Mouse (Mus musculus): ENCODE data around the gene Cep70. TPM values are rescaled to one million over a fixed set of nuclear protein-coding genes. Genes with fewer than 3 reads are reported as not detected.

The Cep70 gene
- total RNA-seq, 1 experiment from 2014 or later = 71.4 TPM

GRCm38 (mm10) chr9:99306226-99306625, 63.1 kb downstream of the Cep70 start:
- no peak for ATAC-seq (replicated peaks; ENCODE audit: low read depth, poor library complexity, severe bottlenecking)

GRCm38 (mm10) chr9:99319343-99319951, 76.3 kb downstream of the Cep70 start:
- ATAC-seq (replicated peaks; ENCODE audit: low read depth, poor library complexity, severe bottlenecking) = no peak

- no peak for ATAC-seq (replicated peaks; ENCODE audit: low read depth, poor library complexity, severe bottlenecking)
Measured at GRCm38 (mm10) chr9:99320006-99320405, 76.8 kb downstream of the Cep70 start.

DNA sequence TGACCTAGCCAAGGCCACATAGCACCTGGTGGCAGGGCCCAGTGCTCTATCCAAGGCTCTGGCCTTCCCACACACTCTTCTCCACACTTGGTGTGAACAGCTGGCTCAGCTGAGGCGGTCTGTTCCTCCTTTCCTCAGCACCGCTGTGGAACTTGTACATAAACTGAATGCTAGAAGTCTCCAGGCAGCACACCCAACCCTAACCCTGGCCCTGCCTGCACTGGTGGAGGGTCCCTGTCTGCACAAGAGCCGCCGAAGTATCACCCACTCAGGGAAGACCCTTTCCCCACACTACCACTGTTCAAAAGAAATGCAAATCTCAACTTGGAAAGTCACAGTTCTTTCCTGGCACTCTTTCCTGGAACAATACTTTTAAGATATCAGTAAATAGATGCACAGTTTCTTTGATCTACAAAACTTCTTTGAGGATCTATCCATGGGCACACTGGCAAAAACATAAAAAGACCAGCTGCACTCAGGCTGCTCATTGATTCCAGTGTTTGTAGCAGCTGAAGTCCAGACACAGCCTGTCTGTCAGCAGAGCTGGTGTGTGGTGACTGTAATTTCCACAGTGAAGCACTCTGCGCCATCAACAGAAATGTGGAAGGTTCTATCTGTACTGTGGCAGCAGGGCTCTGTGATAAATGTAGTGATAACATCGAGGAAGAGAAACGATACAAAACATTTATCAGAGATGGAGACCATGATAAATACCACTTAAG, 82.2 kb downstream of the Cep70 start:
- no peak for ATAC-seq (replicated peaks; ENCODE audit: low read depth, poor library complexity, severe bottlenecking)

DNA sequence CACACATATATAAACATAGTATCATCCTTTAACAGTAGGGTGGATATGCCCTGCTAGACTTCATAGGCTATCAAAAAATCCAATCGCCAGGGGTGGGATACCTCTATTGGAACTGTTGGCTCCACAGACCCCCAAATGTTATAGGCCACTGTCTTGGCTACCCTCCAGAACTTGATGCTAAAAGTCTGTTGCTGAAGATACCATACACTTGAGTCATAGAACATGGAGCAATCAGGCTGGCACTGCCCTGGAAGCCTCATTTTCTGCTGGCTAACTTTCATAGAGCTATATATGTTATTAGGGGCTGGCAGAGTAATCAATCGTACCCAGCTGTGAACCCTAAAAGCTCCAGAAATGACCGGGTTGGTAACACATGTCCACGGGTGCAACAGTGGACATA, 82.8 kb downstream of the Cep70 start:
- no peak for ATAC-seq (replicated peaks; ENCODE audit: low read depth, poor library complexity, severe bottlenecking)

DNA sequence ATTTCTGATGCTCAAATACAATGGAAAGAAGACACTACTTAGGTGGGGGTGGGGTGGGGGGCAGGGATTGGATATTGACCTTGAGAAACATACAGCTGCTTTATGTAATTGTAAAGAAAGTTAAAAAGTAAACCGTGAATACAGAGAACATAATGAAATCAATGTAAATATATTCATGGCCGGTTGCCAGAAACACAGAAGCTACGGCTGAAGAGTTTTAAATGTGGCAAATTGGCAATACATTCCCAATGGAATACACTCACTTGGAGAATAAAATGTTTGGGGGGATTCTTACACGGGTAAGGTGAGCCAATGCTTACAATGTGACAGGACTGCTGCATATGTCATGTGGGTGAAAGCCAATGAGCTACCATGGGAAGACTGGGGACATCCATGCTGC, 83.7 kb downstream of the Cep70 start:
- no peak for ATAC-seq (replicated peaks; ENCODE audit: low read depth, poor library complexity, severe bottlenecking)

- ATAC-seq (replicated peaks; ENCODE audit: low read depth, poor library complexity, severe bottlenecking) = no peak
Measured at GRCm38 (mm10) chr9:99336538-99336937, 93.4 kb downstream of the Cep70 start.

GRCm38 (mm10) chr9:99338293-99338692, 95.1 kb downstream of the Cep70 start:
- ATAC-seq (replicated peaks; ENCODE audit: low read depth, poor library complexity, severe bottlenecking) = no peak

GRCm38 (mm10) chr9:99339182-99339581, 96.0 kb downstream of the Cep70 start:
- ATAC-seq (replicated peaks; ENCODE audit: low read depth, poor library complexity, severe bottlenecking) = peak; percentile 53; the same call in 1 of the 2 replicates

- no peak for ATAC-seq (replicated peaks; ENCODE audit: low read depth, poor library complexity, severe bottlenecking)
Measured at GRCm38 (mm10) chr9:99340126-99340525, 97.0 kb downstream of the Cep70 start.

- no peak for ATAC-seq (replicated peaks; ENCODE audit: low read depth, poor library complexity, severe bottlenecking)
Measured at GRCm38 (mm10) chr9:99341600-99341999, 98.4 kb downstream of the Cep70 start.

DNA sequence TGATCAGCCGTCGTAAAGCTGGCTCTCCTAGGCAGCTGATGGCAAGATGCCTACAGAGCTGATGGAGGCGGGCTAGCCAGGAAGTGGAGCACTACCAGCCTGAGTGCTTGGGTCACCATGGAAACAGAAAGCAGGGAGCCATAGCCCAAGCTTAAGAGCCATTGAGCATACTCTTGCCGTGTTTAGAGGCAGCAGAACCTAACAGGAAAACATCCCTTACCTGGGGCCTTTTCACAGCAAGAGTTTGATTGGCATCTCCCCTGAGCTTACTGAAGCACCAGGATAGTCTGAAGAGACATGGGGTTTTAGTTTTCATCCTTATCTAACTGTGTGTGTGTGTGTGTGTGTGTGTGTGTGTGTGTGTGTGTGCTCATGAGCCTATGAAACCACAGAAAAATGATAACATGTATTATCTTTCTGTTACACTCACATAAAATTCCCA, 102.2 kb downstream of the Cep70 start:
- peak; percentile 88 for ATAC-seq (replicated peaks; ENCODE audit: low read depth, poor library complexity, severe bottlenecking)

Other genes starting within 250 kb of the Cep70 start
- gene Gm1123, start 207.7 kb upstream of the Cep70 start, total RNA-seq (2017) = not detected in 2 replicates
- gene Pik3cb, start 102.7 kb upstream of the Cep70 start, total RNA-seq (2017) = 4.5 and 5.8 TPM in 2 replicates
- not detected in 2 replicates for gene Faiml, start 6.1 kb upstream of the Cep70 start, total RNA-seq (2017)
- 0.09 TPM in 1 of 2 replicates, not detected in the other for gene Esyt3, start 115.2 kb downstream of the Cep70 start, total RNA-seq (2017)
- 0.82 TPM in 1 of 2 replicates, not detected in the other for gene Mras, start 194.0 kb downstream of the Cep70 start, total RNA-seq (2017)
- gene Nme9, start 208.1 kb downstream of the Cep70 start, total RNA-seq (2017) = not detected in 2 replicates